Mouse (Mus musculus) liver, embryonic 14.5 days (tissue): ENCODE measurements around the gene Vipr1.

Source experiments
- CTCF ChIP-seq: IDR thresholded peaks from 2 replicates; pipeline ENCODE4 v1.5.1; 2016; ENCODE audit warnings: antibody characterized with exemption, low read depth, control low read depth
- EP300 ChIP-seq: IDR thresholded peaks from 2 replicates; pipeline ENCODE4 v1.6.1; 2016; ENCODE audit warnings: antibody characterized with exemption, low read depth

GRCm38 (mm10) chr9:121635835-121636576, 6.5 kb upstream of the Vipr1 start:
- no peak for TF ChIP-seq CTCF
- TF ChIP-seq EP300 = no peak
